Mouse (Mus musculus) layer of hippocampus, adult 18-20 months (tissue): ENCODE data around the gene Pradc1. TPM values are rescaled to one million over a fixed set of nuclear protein-coding genes. Genes with fewer than 3 reads are reported as not detected.

Source experiments
- DNase-seq, 2 experiments: peaks; one replicate each; pipeline ENCODE4 v3.0.0; 2022; ENCODE audit warnings: low spot score in 2 of 2
- long read RNA-seq: library from polyadenylated mRNA; stranded (forward); transcript quantifications from one replicate; pipeline ENCODE4 v2.0.0, GENCODE M21; 2021
- total RNA-seq, 2 experiments: library from RNA; stranded (reverse); gene quantifications; 2 replicates each; pipeline ENCODE4 v1.2.3; 2021

The Pradc1 gene
- total RNA-seq, result 10 to 100 TPM; 17.0 to 17.3 TPM
- long read RNA-seq, partial matches to known transcripts, result 0 of 4 reads
- long read RNA-seq, other reads (novel, unspliced or antisense), result 0 of 4 reads

GRCm38 (mm10) chr6:85451664-85452410 is at the start of gene Pradc1:
Pradc1 (minus strand) TSS chr6:85451970.
- peak; percentile 98 to 99 for DNase-seq

GRCm38 (mm10) chr6:85500416-85500815 is 48.6 kb upstream of the Pradc1 start:
- no peak for DNase-seq

- no peak for DNase-seq
These were observed 46.4 kb upstream of the Pradc1 start for GRCm38 (mm10) chr6:85498147-85498546.

- no peak for DNase-seq
These were observed 45.2 kb upstream of the Pradc1 start for GRCm38 (mm10) chr6:85496976-85497375.

- DNase-seq, result no peak
These were observed 39.8 kb upstream of the Pradc1 start for GRCm38 (mm10) chr6:85491606-85492005.

- DNase-seq, result no peak
These were observed 38.5 kb upstream of the Pradc1 start for GRCm38 (mm10) chr6:85490252-85490651.

GRCm38 (mm10) chr6:85489717-85490116 is 37.9 kb upstream of the Pradc1 start:
- no peak for DNase-seq

GRCm38 (mm10) chr6:85488510-85488909 is 36.7 kb upstream of the Pradc1 start:
- no peak for DNase-seq

- DNase-seq, result no peak
These were observed 34.0 kb upstream of the Pradc1 start for GRCm38 (mm10) chr6:85485738-85486137.

GRCm38 (mm10) chr6:85483843-85484721 is 32.3 kb upstream of the Pradc1 start:
- DNase-seq, result no peak

- DNase-seq, result no peak
These were observed 28.9 kb upstream of the Pradc1 start for GRCm38 (mm10) chr6:85480685-85481084.

- peak in 1 of 2 experiments; percentile 78 for DNase-seq
These were observed 28.2 kb upstream of the Pradc1 start for GRCm38 (mm10) chr6:85479979-85480378.

- no peak for DNase-seq
These were observed 26.6 kb upstream of the Pradc1 start for GRCm38 (mm10) chr6:85478416-85478815.

- no peak for DNase-seq
These were observed 25.7 kb upstream of the Pradc1 start for GRCm38 (mm10) chr6:85477366-85477917.

- DNase-seq, result no peak
These were observed 23.8 kb upstream of the Pradc1 start for GRCm38 (mm10) chr6:85475581-85475980.

GRCm38 (mm10) chr6:85472542-85472941 is 20.8 kb upstream of the Pradc1 start:
- DNase-seq, result no peak

- no peak for DNase-seq
These were observed 20.2 kb upstream of the Pradc1 start for GRCm38 (mm10) chr6:85471962-85472361.

GRCm38 (mm10) chr6:85469660-85470430 is 18.1 kb upstream of the Pradc1 start:
- DNase-seq, result no peak

- no peak for DNase-seq
These were observed 13.6 kb upstream of the Pradc1 start for GRCm38 (mm10) chr6:85465381-85465780.

GRCm38 (mm10) chr6:85459621-85460020 is 7.9 kb upstream of the Pradc1 start:
- DNase-seq, result no peak

GRCm38 (mm10) chr6:85452816-85453215 is 1.0 kb upstream of the Pradc1 start:
- DNase-seq, result no peak
